Mouse (Mus musculus) cerebellum, adult 9-11 months (tissue): ENCODE results near the gene Prss53.

Source experiments
- DNase-seq: peaks from one replicate; pipeline ENCODE4 v3.0.0; 2022

Prss53 gene

GRCm38 (mm10) chr7:127870136-127870821 is 20.5 kb downstream of the Prss53 start:
- DNase-seq = no peak

GRCm38 (mm10) chr7:127869149-127869810 is 21.5 kb downstream of the Prss53 start:
- no peak for DNase-seq

GRCm38 (mm10) chr7:127867641-127868040 is 23.1 kb downstream of the Prss53 start:
- no peak for DNase-seq

GRCm38 (mm10) chr7:127866434-127866833 is 24.3 kb downstream of the Prss53 start:
- no peak for DNase-seq

- no peak for DNase-seq
These were observed 32.5 kb downstream of the Prss53 start for GRCm38 (mm10) chr7:127858258-127858657.

- no peak for DNase-seq
These were observed 39.9 kb downstream of the Prss53 start for GRCm38 (mm10) chr7:127850906-127851305.

GRCm38 (mm10) chr7:127849973-127850875 is 40.5 kb downstream of the Prss53 start:
- no peak for DNase-seq

- peak; percentile 89 for DNase-seq
These were observed 48.6 kb downstream of the Prss53 start for GRCm38 (mm10) chr7:127842001-127842718.

GRCm38 (mm10) chr7:127841340-127842000 is 49.3 kb downstream of the Prss53 start:
- peak; percentile 97 for DNase-seq

GRCm38 (mm10) chr7:127840886-127841285 is 49.9 kb downstream of the Prss53 start:
- DNase-seq = peak; percentile 88

GRCm38 (mm10) chr7:127840031-127840430 is 50.7 kb downstream of the Prss53 start:
- peak; percentile 47 for DNase-seq

- peak; percentile 43 for DNase-seq
These were observed 52.9 kb downstream of the Prss53 start for GRCm38 (mm10) chr7:127837878-127838277.

- peak; percentile 72 for DNase-seq
These were observed 53.3 kb downstream of the Prss53 start for GRCm38 (mm10) chr7:127837473-127837872.
